Mouse (Mus musculus) thymus, postnatal 36 days (tissue): ENCODE results near the gene Ugt3a1.
"Not testable (repeated sequence)": the region's sequence is repeated elsewhere in the genome, so short reads cannot be mapped to it uniquely, and the experiment has no call there.

Experiments used
- DNase-seq, 2 experiments: peaks; one replicate each; pipeline ENCODE4 v3.0.0; 2022; ENCODE audit warnings: mixed read lengths in 2 of 2

Ugt3a1 gene

GRCm38 (mm10) chr15:9276838-9277295 lies at the start of gene Ugt3a1:
Gene Ugt3a1, plus strand, starts transcription at chr15:9276888.
- no peak for DNase-seq

DNA sequence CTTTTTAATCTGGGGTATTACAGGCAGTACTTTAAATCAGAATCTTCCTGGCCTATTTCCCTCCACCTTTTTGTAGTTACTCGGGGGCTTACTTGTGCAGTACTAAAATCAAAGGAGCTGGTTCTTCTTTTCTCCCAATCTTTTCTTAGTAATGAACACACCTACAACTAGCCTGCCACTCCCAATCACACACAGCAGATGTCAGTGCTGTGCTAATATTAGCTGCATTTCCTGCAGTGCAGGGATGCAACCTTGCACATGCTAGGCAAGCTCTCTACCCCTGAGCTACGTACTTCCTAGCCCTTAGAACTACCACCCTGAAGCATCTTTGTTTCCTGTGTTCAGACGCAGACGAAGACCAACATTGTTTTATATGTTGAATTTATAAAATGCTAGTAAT lies 45.8 kb upstream of the Ugt3a1 start:
- not testable (repeated sequence) for DNase-seq

DNA sequence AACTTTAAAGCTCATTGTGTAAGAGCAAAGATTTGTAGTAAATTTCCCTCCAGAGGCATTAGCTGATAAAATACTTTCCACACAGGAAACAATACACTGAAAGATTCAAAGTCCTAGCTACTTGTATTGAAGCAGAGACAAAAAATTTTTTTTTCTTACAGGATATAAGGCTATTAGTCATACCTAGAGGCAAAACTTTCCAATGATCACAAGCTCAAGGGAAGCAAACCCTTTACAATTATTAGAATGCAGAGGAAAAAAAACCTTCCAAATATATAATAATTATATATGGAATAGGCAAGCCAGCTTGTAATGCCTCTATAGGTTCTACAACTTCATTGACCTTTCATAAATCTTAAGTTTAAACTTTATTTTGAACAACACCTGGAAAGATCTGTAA lies 30.3 kb upstream of the Ugt3a1 start:
- no peak for DNase-seq

DNA sequence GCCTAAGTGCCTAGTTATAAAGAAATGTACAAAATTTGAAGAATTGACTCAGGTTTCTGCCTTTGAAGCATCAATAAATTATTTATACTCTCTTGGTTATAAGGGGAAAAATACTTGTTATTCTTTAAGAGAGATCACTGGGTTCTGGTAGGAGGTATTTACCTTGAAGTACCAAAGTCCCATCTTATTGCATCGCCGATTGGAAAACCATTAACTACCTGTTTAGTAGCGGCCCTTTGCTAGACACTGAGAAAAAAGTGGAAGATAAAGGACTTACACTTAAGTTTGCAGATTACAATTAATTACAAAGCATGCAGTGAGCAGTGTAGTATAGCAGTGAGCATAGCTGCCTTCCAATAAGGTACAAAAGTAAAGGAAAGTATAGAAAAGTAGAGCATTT lies 23.8 kb upstream of the Ugt3a1 start:
- no peak for DNase-seq

DNA sequence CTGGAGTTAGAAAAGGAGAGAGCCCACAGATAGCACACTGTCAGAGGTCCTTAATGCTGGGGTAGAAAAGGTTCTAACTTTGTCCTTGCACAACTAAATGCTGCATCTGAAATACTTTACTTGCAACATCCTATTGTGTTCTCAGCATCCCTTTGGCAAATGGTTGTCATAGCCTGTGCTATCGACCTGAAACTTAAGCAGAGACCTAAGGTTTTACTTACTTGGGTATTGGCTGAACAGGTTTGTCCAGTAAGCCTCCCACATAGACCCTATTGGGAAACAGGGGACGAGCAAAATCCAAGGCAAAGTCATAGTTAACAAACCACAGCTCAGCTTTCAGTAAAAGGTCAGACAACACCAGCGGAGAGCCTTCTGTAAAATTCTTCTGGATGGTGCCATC lies 16.1 kb upstream of the Ugt3a1 start:
- no peak for DNase-seq

- DNase-seq: no peak
Observed at GRCm38 (mm10) chr15:9271876-9272275, 4.8 kb upstream of the Ugt3a1 start.

DNA sequence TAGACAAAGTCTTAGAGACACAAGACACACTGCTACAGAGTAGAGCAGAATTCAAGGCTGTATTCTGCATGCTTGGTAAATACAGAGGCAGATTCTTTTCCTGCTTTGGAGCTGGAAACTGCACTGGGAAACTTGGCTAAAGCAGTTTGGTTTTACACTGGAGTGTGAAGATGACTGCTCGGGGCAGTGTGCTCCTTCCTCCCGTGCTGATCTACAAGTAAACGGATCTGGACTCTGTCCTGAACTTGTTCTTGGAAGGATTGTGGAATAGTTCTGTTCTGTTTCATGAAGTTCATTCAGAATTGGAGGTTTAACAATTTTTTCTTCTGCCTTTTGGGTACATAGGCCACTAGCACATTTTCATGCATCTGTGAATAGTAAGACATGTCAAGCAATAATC lies 2.3 kb downstream of the Ugt3a1 start:
- DNase-seq: no peak

DNA sequence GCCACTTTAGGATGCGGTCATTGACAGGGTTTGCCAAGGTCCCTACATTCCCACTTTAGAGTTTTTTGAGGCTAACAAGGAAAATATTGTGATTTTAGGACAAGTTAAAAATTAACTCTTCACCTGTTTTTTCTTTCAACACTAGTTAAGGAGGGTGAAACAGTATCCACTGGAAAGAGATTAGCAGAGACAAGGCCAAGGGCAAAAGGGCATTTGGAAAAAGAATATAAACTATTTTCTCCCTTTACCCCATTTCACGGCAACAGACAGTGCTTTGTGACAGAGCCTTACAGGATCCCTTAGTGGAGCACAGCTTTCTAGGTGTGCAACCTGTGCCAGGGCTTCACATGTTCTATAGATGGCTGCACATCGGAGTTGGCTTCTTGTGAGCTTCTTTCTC lies 2.9 kb downstream of the Ugt3a1 start:
- no peak for DNase-seq

GRCm38 (mm10) chr15:9283165-9283564 lies 6.5 kb downstream of the Ugt3a1 start:
- DNase-seq: no peak

DNA sequence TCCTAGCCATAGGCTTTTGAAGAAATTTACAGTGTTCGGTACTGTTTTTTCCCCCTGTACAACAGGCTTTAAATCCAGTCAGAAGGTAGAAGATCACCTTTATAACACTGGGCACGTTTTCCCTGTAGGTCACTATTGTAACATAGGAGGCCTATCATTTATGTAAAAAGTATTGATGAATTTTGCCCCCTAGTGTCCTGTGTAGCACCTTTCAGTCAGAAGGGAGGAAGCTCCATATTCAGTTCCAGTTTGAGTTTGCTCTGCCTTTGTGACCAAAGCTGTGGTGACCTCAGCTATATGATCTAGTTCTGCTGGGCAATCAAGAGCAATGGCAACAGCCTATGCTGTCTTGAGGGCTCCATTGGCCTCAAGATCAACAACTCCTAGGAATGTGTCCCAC lies 13.0 kb downstream of the Ugt3a1 start:
- DNase-seq: no peak

DNA sequence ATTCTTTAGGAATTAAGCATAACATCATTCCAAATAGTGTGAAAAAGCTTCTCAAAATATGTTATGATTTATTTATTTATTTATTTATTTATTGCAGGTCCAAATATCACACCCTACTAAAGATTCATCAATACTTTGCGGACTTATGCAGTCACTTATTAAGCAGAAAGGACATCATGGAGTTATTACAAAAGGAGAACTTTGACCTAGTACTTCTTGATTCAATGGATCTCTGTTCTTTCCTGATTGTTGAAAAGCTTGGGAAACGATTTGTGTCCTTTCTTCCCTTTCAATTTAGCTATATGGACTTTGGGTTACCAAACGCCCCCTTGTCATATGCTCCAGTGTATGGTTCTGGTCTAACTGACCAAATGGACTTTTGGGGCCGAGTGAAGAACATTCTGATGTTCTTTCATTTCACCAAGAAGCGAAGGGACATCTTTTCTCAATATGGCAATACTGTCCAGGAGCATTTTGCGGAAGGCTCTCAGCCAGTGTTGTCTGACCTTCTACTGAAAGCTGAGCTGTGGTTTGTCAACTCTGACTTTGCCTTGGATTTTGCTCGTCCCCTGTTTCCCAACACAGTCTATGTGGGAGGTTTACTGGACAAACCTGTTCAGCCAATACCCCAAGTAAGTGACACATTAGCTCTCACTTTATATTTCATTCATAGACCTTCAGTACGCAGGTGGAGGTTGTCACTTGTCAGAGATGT lies 29.4 kb downstream of the Ugt3a1 start:
- no peak for DNase-seq

- DNase-seq: no peak
Observed at GRCm38 (mm10) chr15:9334596-9334995, 57.9 kb downstream of the Ugt3a1 start.

DNA sequence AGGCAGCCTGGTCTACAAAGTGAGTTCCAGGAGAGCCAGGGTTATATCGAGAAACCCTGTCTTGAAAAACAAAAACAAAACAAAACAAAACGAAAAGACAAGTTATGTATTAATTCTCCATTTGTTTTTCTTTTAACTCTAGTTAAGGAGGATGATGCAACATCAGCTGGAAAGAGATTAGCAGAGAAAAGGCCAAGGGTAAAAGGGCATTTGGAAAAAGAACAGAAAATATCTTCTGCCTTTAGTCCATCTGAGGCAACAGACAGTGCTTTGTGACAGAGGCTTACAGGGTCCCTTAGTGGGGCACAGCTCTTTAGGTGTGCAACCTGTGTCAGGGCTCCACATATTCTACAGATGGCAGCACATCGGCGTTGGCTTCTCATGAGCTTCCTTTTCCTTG lies 58.7 kb downstream of the Ugt3a1 start, which contains the start of gene Ugt3a2:
Gene Ugt3a2, plus strand, starts transcription at position 210 of the 400 bp plus-strand sequence.
- DNase-seq: no peak

- DNase-seq: no peak
Observed at GRCm38 (mm10) chr15:9336616-9337015, 59.9 kb downstream of the Ugt3a1 start.

DNA sequence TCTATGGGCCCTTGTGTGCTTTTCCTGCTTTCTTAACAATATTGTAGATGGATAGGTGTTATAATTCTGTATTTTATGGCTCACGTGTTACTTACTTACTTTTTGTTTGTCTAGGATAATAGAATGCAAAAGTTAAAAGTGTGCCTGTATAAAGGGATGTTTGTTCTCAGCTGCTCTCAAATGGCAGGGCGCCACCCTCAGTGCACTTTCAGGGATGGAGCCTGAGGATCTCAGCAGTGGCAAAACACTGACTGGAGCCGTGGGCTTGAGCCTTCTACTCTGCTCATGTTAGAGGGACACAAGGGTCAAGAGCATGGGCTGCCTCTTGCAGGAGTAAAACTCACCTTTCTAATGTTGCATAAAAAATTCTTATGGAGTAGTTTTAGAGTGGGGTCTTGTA lies 60.3 kb downstream of the Ugt3a1 start:
- DNase-seq: no peak

- no peak for DNase-seq
Observed at GRCm38 (mm10) chr15:9348739-9349138, 72.1 kb downstream of the Ugt3a1 start.

GRCm38 (mm10) chr15:9362801-9363200 lies 86.1 kb downstream of the Ugt3a1 start:
- no peak for DNase-seq
